Mouse (Mus musculus) stomach, embryonic 15.5 days (tissue): ENCODE results near the gene Sec22c. TPM values are rescaled to one million over a fixed set of nuclear protein-coding genes. Genes with fewer than 3 reads are reported as not detected.

ENCODE experiments used
- polyA plus RNA-seq: library from polyadenylated mRNA; unstranded; fragments of >200 nt; fragmentation: Nextera tagmentation; extraction: Ambion mirVana; gene quantifications from 2 replicates; pipeline ENCODE4 v1.2.1, GENCODE M21; 2015

Sec22c gene
- polyA plus RNA-seq, 1 experiment from 2014 or later: 10.2 TPM

Other genes with a start within 250 kb of the Sec22c start
- gene Cck, start 209.8 kb downstream of the Sec22c start, polyA plus RNA-seq: 8.1 and 12.1 TPM in 2 replicates
- 0.17 and 0.23 TPM in 2 replicates for gene Lyzl4, start 63.4 kb downstream of the Sec22c start, polyA plus RNA-seq
- 1.6 and 2.6 TPM in 2 replicates for gene Vipr1, start 62.8 kb downstream of the Sec22c start, polyA plus RNA-seq
- 123 and 127 TPM in 2 replicates for gene Ss18l2, start 4.8 kb upstream of the Sec22c start, polyA plus RNA-seq
- gene Nktr, start 13.7 kb upstream of the Sec22c start, polyA plus RNA-seq: 60.2 and 62.0 TPM in 2 replicates
- 18.9 and 20.8 TPM in 2 replicates for gene Zfp651, start 53.8 kb upstream of the Sec22c start, polyA plus RNA-seq
- gene Klhl40, start 72.1 kb upstream of the Sec22c start, polyA plus RNA-seq: 0.59 and 0.70 TPM in 2 replicates
- 1.2 and 1.9 TPM in 2 replicates for gene Hhatl, start 87.0 kb upstream of the Sec22c start, polyA plus RNA-seq
- 0.46 and 0.77 TPM in 2 replicates for gene Ccdc13, start 134.0 kb upstream of the Sec22c start, polyA plus RNA-seq
- 241 and 244 TPM in 2 replicates for gene Higd1a, start 152.9 kb upstream of the Sec22c start, polyA plus RNA-seq
- gene Ackr2, start 192.9 kb upstream of the Sec22c start, polyA plus RNA-seq: 0.45 and 0.48 TPM in 2 replicates
- gene Cyp8b1, start 210.8 kb upstream of the Sec22c start, polyA plus RNA-seq: 0.15 and 0.35 TPM in 2 replicates
- gene Fam198a, start 245.5 kb upstream of the Sec22c start, polyA plus RNA-seq: 6.4 and 9.0 TPM in 2 replicates